12 mouse cellular contexts compared by ENCODE assay signal in genomic region chr3:127019109-127019508, GRCm38 (mm10).
A peak's percentile ranks its signal among the peaks of the same experiment; 100 is the strongest.
DNase-seq lines count a peak whose midpoint lies in the region; ATAC-seq and TF ChIP-seq lines count a peak whose summit lies in the region.
"Had no signal": no experiment of that assay in that cellular context is flagged by ENCODE, and none has a peak within 500 bp of the region (broad histone marks: within the 10 kb centered on the region; RNA-seq: fewer than 3 reads in every experiment).

No protein-coding gene starts in this region.

- no peak for TF ChIP-seq CTCF in gastrocnemius, adult 2 months (IDR thresholded peaks at IDR 0.05)

- peak overlapping the region; percentile 68 for H3K27ac ChIP-seq in gastrocnemius, adult 2 months
- H3K27ac ChIP-seq in stomach, embryonic 16.5 days (ENCODE audit: low read length), result peak overlapping the region; percentile 58
- H3K27ac ChIP-seq: hindbrain, embryonic 12.5 days; liver, embryonic 12.5 days; neural tube, embryonic 12.5 days had no signal

- WGBS in stomach, embryonic 16.5 days, result 34% methylated on average over 6 of the region's 6 CpGs

- no peaks in the 10 kb centered on the region for H3K36me3 ChIP-seq in stomach, embryonic 16.5 days (ENCODE audit: control insufficient read depth, insufficient read depth, low read length)
- H3K36me3 ChIP-seq: liver, embryonic 12.5 days had no signal

- H3K4me2 ChIP-seq in stomach, embryonic 16.5 days (ENCODE audit: low read depth, low read length), result no peak overlapping the region
- H3K4me2 ChIP-seq: hindbrain, embryonic 12.5 days; liver, embryonic 12.5 days; neural tube, embryonic 12.5 days had no signal

- H3K9ac ChIP-seq in stomach, embryonic 16.5 days (ENCODE audit: low read length), result no peak overlapping the region
- H3K9ac ChIP-seq: hindbrain, embryonic 12.5 days; liver, embryonic 12.5 days; neural tube, embryonic 12.5 days had no signal

- intact Hi-C loops in gastrocnemius, adult 2 months (cut with DNase I), result no loop called here
- intact Hi-C loops in left cerebral cortex, postnatal 36 days (cut with DNase I), result no loop called here

- no peaks in the 10 kb centered on the region for H3K9me3 ChIP-seq in stomach, embryonic 16.5 days (replicated peaks; ENCODE audit: control insufficient read depth, low read length)
- H3K9me3 ChIP-seq: hindbrain, embryonic 12.5 days; liver, embryonic 12.5 days; neural tube, embryonic 12.5 days had no signal

- H3K27me3 ChIP-seq in stomach, embryonic 16.5 days (ENCODE audit: control insufficient read depth, insufficient read depth, low read length), result no peaks in the 10 kb centered on the region
- H3K27me3 ChIP-seq: hindbrain, embryonic 12.5 days; liver, embryonic 12.5 days; neural tube, embryonic 12.5 days had no signal

- ATAC-seq in hematopoietic stem cell, adult 5-6 weeks (replicated peaks in 1 of 2; ENCODE audit: insufficient read depth in 1 of 2, low FRiP score in 2 of 2, low TSS enrichment in 1 of 2, low read depth in 1 of 2, poor library complexity in 2 of 2, severe bottlenecking in 2 of 2), result peak; percentile 33 to 43; a peak in 3 of 4 replicates
- ATAC-seq in stomach, embryonic 16.5 days (ENCODE audit: insufficient read depth, low FRiP score), result peak; percentile 61; the same call in 1 of the 2 replicates
- ATAC-seq: forebrain, embryonic 16.5 days; liver, embryonic 12.5 days had no signal

- peak; percentile 4 for DNase-seq in lung, postnatal 36 days
- DNase-seq in lung, postnatal 14 days, result no peak
- peak; percentile 45 for DNase-seq in gastrocnemius, adult 2 months
- no peak for DNase-seq in left cerebral cortex, postnatal 36 days (ENCODE audit: low spot score in 2 of 2)
- no peak for DNase-seq in adrenal gland, postnatal 4 days (ENCODE audit: low spot score in 2 of 2)
- DNase-seq: cerebellum, postnatal 25 days had no signal

- H3K4me1 ChIP-seq in stomach, embryonic 16.5 days (ENCODE audit: control insufficient read depth, insufficient read depth, low read length), result no peaks in the 10 kb centered on the region
- H3K4me1 ChIP-seq: liver, embryonic 12.5 days; neural tube, embryonic 12.5 days had no signal

- H3K4me3 ChIP-seq in gastrocnemius, adult 2 months, result no peak overlapping the region
- H3K4me3 ChIP-seq in stomach, embryonic 16.5 days (replicated peaks; ENCODE audit: low read length), result no peak overlapping the region
- H3K4me3 ChIP-seq: hindbrain, embryonic 12.5 days; liver, embryonic 12.5 days; neural tube, embryonic 12.5 days had no signal

Comparison
In these comparisons a context has a peak if more than half of its experiments do, and no peak if none do; other contexts are left out.
1. DNase-seq: peak in lung, postnatal 36 days (single experiment) and gastrocnemius, adult 2 months (single experiment); none in lung, postnatal 14 days (single experiment), left cerebral cortex, postnatal 36 days (0 of 2) and adrenal gland, postnatal 4 days (0 of 2).